Mouse (Mus musculus): Measurements from ENCODE around the gene Ntf3.

The Ntf3 gene

GRCm38 (mm10) chr6:126166548-126167207, at the start of gene Ntf3:
Gene Ntf3 (minus strand): TSS chr6:126166910.
- DNase-seq (ENCODE audit: low read depth in 1 of 2, low spot score in 2 of 2) = no peak

GRCm38 (mm10) chr6:126213330-126213729, 46.6 kb upstream of the Ntf3 start:
- no peak for DNase-seq (ENCODE audit: low read depth in 1 of 2, low spot score in 2 of 2)

- DNase-seq (ENCODE audit: low read depth in 1 of 2, low spot score in 2 of 2) = no peak
Observed at GRCm38 (mm10) chr6:126203366-126203765, 36.7 kb upstream of the Ntf3 start.

GRCm38 (mm10) chr6:126202959-126203358, 36.2 kb upstream of the Ntf3 start:
- no peak for DNase-seq (ENCODE audit: low read depth in 1 of 2, low spot score in 2 of 2)

- no peak for DNase-seq (ENCODE audit: low read depth in 1 of 2, low spot score in 2 of 2)
Observed at GRCm38 (mm10) chr6:126201721-126202120, 35.0 kb upstream of the Ntf3 start.

GRCm38 (mm10) chr6:126199916-126200315, 33.2 kb upstream of the Ntf3 start:
- no peak for DNase-seq (ENCODE audit: low read depth in 1 of 2, low spot score in 2 of 2)

- no peak for DNase-seq (ENCODE audit: low read depth in 1 of 2, low spot score in 2 of 2)
Observed at GRCm38 (mm10) chr6:126194760-126195159, 28.1 kb upstream of the Ntf3 start.

GRCm38 (mm10) chr6:126190218-126190871, 23.6 kb upstream of the Ntf3 start:
- DNase-seq (ENCODE audit: low read depth in 1 of 2, low spot score in 2 of 2) = no peak

GRCm38 (mm10) chr6:126187400-126187799, 20.7 kb upstream of the Ntf3 start:
- no peak for DNase-seq (ENCODE audit: low read depth in 1 of 2, low spot score in 2 of 2)

- no peak for DNase-seq (ENCODE audit: low read depth in 1 of 2, low spot score in 2 of 2)
Observed at GRCm38 (mm10) chr6:126186116-126186515, 19.4 kb upstream of the Ntf3 start.

GRCm38 (mm10) chr6:126172071-126172470, 5.4 kb upstream of the Ntf3 start:
- DNase-seq (ENCODE audit: low read depth in 1 of 2, low spot score in 2 of 2) = no peak

GRCm38 (mm10) chr6:126170772-126171171, 4.1 kb upstream of the Ntf3 start:
- no peak for DNase-seq (ENCODE audit: low read depth in 1 of 2, low spot score in 2 of 2)

GRCm38 (mm10) chr6:126167731-126168130, 1.0 kb upstream of the Ntf3 start:
- DNase-seq (ENCODE audit: low read depth in 1 of 2, low spot score in 2 of 2) = no peak

GRCm38 (mm10) chr6:126167208-126167590, 489 bp upstream of the Ntf3 start:
- DNase-seq (ENCODE audit: low read depth in 1 of 2, low spot score in 2 of 2) = no peak

GRCm38 (mm10) chr6:126165591-126166155, 1.0 kb downstream of the Ntf3 start:
- DNase-seq (ENCODE audit: low read depth in 1 of 2, low spot score in 2 of 2) = no peak

- no peak for DNase-seq (ENCODE audit: low read depth in 1 of 2, low spot score in 2 of 2)
Observed at GRCm38 (mm10) chr6:126164781-126165180, 1.9 kb downstream of the Ntf3 start.

- DNase-seq (ENCODE audit: low read depth in 1 of 2, low spot score in 2 of 2) = no peak
Observed at GRCm38 (mm10) chr6:126163861-126164755, 2.6 kb downstream of the Ntf3 start.

- no peak for DNase-seq (ENCODE audit: low read depth in 1 of 2, low spot score in 2 of 2)
Observed at GRCm38 (mm10) chr6:126163181-126163621, 3.5 kb downstream of the Ntf3 start.

GRCm38 (mm10) chr6:126162351-126162758, 4.4 kb downstream of the Ntf3 start:
- no peak for DNase-seq (ENCODE audit: low read depth in 1 of 2, low spot score in 2 of 2)

GRCm38 (mm10) chr6:126161571-126162340, 5.0 kb downstream of the Ntf3 start:
- DNase-seq (ENCODE audit: low read depth in 1 of 2, low spot score in 2 of 2) = no peak

GRCm38 (mm10) chr6:126160067-126160411, 6.7 kb downstream of the Ntf3 start:
- DNase-seq (ENCODE audit: low read depth in 1 of 2, low spot score in 2 of 2) = no peak
